Mouse (Mus musculus) forebrain, embryonic 12.5 days (tissue): ENCODE measurements around the gene Ece1. TPM values are rescaled to one million over a fixed set of nuclear protein-coding genes. Genes with fewer than 3 reads are reported as not detected.

Source experiments
- ATAC-seq: fragments of 200-750 bp; cut with Nextera tagmentation; 2 replicates; pipeline ENCODE4 v1.8.0; 2017; ENCODE audit warnings: moderate TSS enrichment; ENCODE audit not compliant: low FRiP score
- H3K27ac ChIP-seq: fragments of 300-500 bp; sonication (generic); 2 replicates; pipeline ENCODE4 v1.5.1; 2016; ENCODE audit warnings: mild to moderate bottlenecking
- H3K27me3 ChIP-seq: fragments of 300-500 bp; sonication (generic); 2 replicates; pipeline ENCODE4 v1.6.1; 2016; ENCODE audit warnings: mild to moderate bottlenecking
- H3K36me3 ChIP-seq: fragments of 300-500 bp; sonication (generic); replicated peaks from 2 replicates; pipeline ENCODE4 v1.6.1; 2016; ENCODE audit warnings: mild to moderate bottlenecking
- H3K4me1 ChIP-seq: fragments of 300-500 bp; sonication (generic); 2 replicates; pipeline ENCODE4 v1.6.1; 2016
- H3K4me2 ChIP-seq: fragments of 300-500 bp; sonication (generic); 2 replicates; pipeline ENCODE4 v1.6.1; 2016; ENCODE audit warnings: mild to moderate bottlenecking, moderate library complexity
- H3K4me3 ChIP-seq: fragments of 300-500 bp; sonication (generic); replicated peaks from 2 replicates; pipeline ENCODE4 v1.5.1; 2016; ENCODE audit warnings: mild to moderate bottlenecking
- H3K9ac ChIP-seq: fragments of 300-500 bp; sonication (generic); 2 replicates; pipeline ENCODE4 v1.6.1; 2016; ENCODE audit warnings: mild to moderate bottlenecking
- H3K9me3 ChIP-seq: fragments of 300-500 bp; sonication (generic); 2 replicates; pipeline ENCODE4 v1.6.1; 2016
- WGBS: fragments of 180-500 bp; shearing (Covaris S2); methylation state at CpG from one replicate; pipeline ENCODE4 v1.1.7; 2016; 5-methylcytosine and 5-hydroxymethylcytosine counted together
- polyA plus RNA-seq: library from polyadenylated mRNA; unstranded; fragments of >200 nt; fragmentation: Nextera tagmentation; extraction: Ambion mirVana; gene quantifications from 2 replicates; pipeline ENCODE4 v1.2.1, GENCODE M21; 2016

The Ece1 gene
- polyA plus RNA-seq, 1 experiment from 2014 or later, result 18.3 TPM

GRCm38 (mm10) chr4:137908915-137909314 is 46.9 kb downstream of the Ece1 start:
- Histone ChIP-seq H3K4me2 (no peak overlapping the region), H3K9me3 (no peaks in the 10 kb centered on the region), H3K36me3 (no peaks in the 10 kb centered on the region), H3K4me3 (no peak overlapping the region), H3K27me3 (peaks cover 25% of the 10 kb centered on the region), H3K9ac (no peak overlapping the region), H3K4me1 (peaks cover 18% of the 10 kb centered on the region), H3K27ac (no peak overlapping the region)
- no peak for ATAC-seq
- 88% methylated on average over 4 of the region's 4 CpGs for WGBS

- Histone ChIP-seq H3K4me3 (no peak overlapping the region), H3K4me2 (no peak overlapping the region), H3K27me3 (peaks cover 30% of the 10 kb centered on the region), H3K36me3 (no peaks in the 10 kb centered on the region), H3K4me1 (peaks cover 20% of the 10 kb centered on the region), H3K9ac (no peak overlapping the region), H3K9me3 (no peaks in the 10 kb centered on the region), H3K27ac (no peak overlapping the region)
- WGBS, result 69% methylated on average over 4 of the region's 4 CpGs
- ATAC-seq, result no peak
Measured at GRCm38 (mm10) chr4:137909471-137909870, 47.4 kb downstream of the Ece1 start.

GRCm38 (mm10) chr4:137910382-137911009 is 48.5 kb downstream of the Ece1 start:
- Histone ChIP-seq H3K36me3 (no peaks in the 10 kb centered on the region), H3K27ac (no peak overlapping the region), H3K4me3 (no peak overlapping the region), H3K9me3 (no peaks in the 10 kb centered on the region), H3K4me2 (no peak overlapping the region), H3K27me3 (peaks cover 40% of the 10 kb centered on the region), H3K9ac (no peak overlapping the region), H3K4me1 (peaks cover 15% of the 10 kb centered on the region)
- WGBS, result 94% methylated on average over 5 of the region's 5 CpGs
- no peak for ATAC-seq

- peaks cover 39% of the 10 kb centered on the region for H3K27me3 ChIP-seq
- H3K9ac ChIP-seq, result no peak overlapping the region
- WGBS, result 87% methylated on average over 8 of the region's 8 CpGs
- no peaks in the 10 kb centered on the region for H3K9me3 ChIP-seq
- H3K4me1 ChIP-seq, result peaks cover 15% of the 10 kb centered on the region
- no peaks in the 10 kb centered on the region for H3K36me3 ChIP-seq
- ATAC-seq, result no peak
- no peak overlapping the region for H3K27ac ChIP-seq
- no peak overlapping the region for H3K4me2 ChIP-seq
- H3K4me3 ChIP-seq, result no peak overlapping the region
Measured at GRCm38 (mm10) chr4:137911657-137912056, 49.6 kb downstream of the Ece1 start.

- Histone ChIP-seq H3K9ac (0 out of 2 replicates have a peak overlapping the region, but pooled peaks have one; percentile 40), H3K27me3 (peaks cover 39% of the 10 kb centered on the region), H3K4me1 (peaks cover 25% of the 10 kb centered on the region), H3K9me3 (no peaks in the 10 kb centered on the region), H3K4me2 (peak overlapping the region; percentile 98), H3K36me3 (no peaks in the 10 kb centered on the region), H3K4me3 (peak overlapping the region; percentile 45), H3K27ac (no peak overlapping the region)
- 64% methylated on average over 11 of the region's 13 CpGs for WGBS
- ATAC-seq, result no peak
Measured at GRCm38 (mm10) chr4:137912768-137913305, 50.8 kb downstream of the Ece1 start.

GRCm38 (mm10) chr4:137913321-137914057 is 51.5 kb downstream of the Ece1 start:
- Histone ChIP-seq H3K27ac (no peak overlapping the region), H3K4me3 (peak overlapping the region; percentile 45), H3K36me3 (no peaks in the 10 kb centered on the region), H3K4me1 (peaks cover 31% of the 10 kb centered on the region), H3K4me2 (peak overlapping the region; percentile 98), H3K27me3 (peaks cover 39% of the 10 kb centered on the region), H3K9ac (peak overlapping the region; percentile 40; the same call in 1 of the 2 replicates), H3K9me3 (no peaks in the 10 kb centered on the region)
- WGBS, result 1% methylated on average over 54 of the region's 54 CpGs
- peak; percentile 80 for ATAC-seq

GRCm38 (mm10) chr4:137917591-137917990 is 55.6 kb downstream of the Ece1 start:
- no peak overlapping the region for H3K4me3 ChIP-seq
- peak overlapping the region; percentile 19; the same call in 1 of the 2 replicates for H3K4me2 ChIP-seq
- H3K9me3 ChIP-seq, result no peaks in the 10 kb centered on the region
- H3K4me1 ChIP-seq, result peaks cover 56% of the 10 kb centered on the region
- no peak for ATAC-seq
- peaks cover 48% of the 10 kb centered on the region for H3K27me3 ChIP-seq
- no peaks in the 10 kb centered on the region; the same call in 1 of the 2 replicates for H3K36me3 ChIP-seq
- peak overlapping the region; percentile 46; the same call in 1 of the 2 replicates for H3K27ac ChIP-seq
- WGBS, result 46% methylated on average over 6 of the region's 6 CpGs
- H3K9ac ChIP-seq, result no peak overlapping the region

- H3K4me2 ChIP-seq, result no peak overlapping the region
- peaks cover 49% of the 10 kb centered on the region for H3K4me1 ChIP-seq
- no peaks in the 10 kb centered on the region for H3K9me3 ChIP-seq
- H3K27ac ChIP-seq, result peak overlapping the region; percentile 27; the same call in 1 of the 2 replicates
- no peaks in the 10 kb centered on the region; the same call in 1 of the 2 replicates for H3K36me3 ChIP-seq
- H3K9ac ChIP-seq, result no peak overlapping the region
- H3K27me3 ChIP-seq, result peaks cover 52% of the 10 kb centered on the region
- ATAC-seq, result no peak
- H3K4me3 ChIP-seq, result no peak overlapping the region
- WGBS, result 62% methylated on average over 9 of the region's 9 CpGs
Measured at GRCm38 (mm10) chr4:137918559-137918958, 56.5 kb downstream of the Ece1 start.

GRCm38 (mm10) chr4:137919116-137919515 is 57.1 kb downstream of the Ece1 start:
- no peaks in the 10 kb centered on the region; the same call in 1 of the 2 replicates for H3K36me3 ChIP-seq
- no peak for ATAC-seq
- H3K9ac ChIP-seq, result no peak overlapping the region
- H3K27me3 ChIP-seq, result peaks cover 51% of the 10 kb centered on the region
- H3K4me1 ChIP-seq, result peaks cover 43% of the 10 kb centered on the region
- H3K4me3 ChIP-seq, result no peak overlapping the region
- WGBS, result 57% methylated on average over 10 of the region's 10 CpGs
- peak overlapping the region; percentile 19; the same call in 1 of the 2 replicates for H3K27ac ChIP-seq
- no peaks in the 10 kb centered on the region for H3K9me3 ChIP-seq
- H3K4me2 ChIP-seq, result no peak overlapping the region

GRCm38 (mm10) chr4:137920005-137920404 is 58.0 kb downstream of the Ece1 start:
- ATAC-seq, result no peak
- no peak overlapping the region for H3K4me3 ChIP-seq
- peaks cover 41% of the 10 kb centered on the region for H3K4me1 ChIP-seq
- H3K4me2 ChIP-seq, result no peak overlapping the region
- H3K9ac ChIP-seq, result no peak overlapping the region
- H3K27me3 ChIP-seq, result peaks cover 47% of the 10 kb centered on the region
- WGBS, result 29% methylated on average over 7 of the region's 7 CpGs
- no peaks in the 10 kb centered on the region for H3K9me3 ChIP-seq
- peak overlapping the region; percentile 73 for H3K27ac ChIP-seq
- no peaks in the 10 kb centered on the region; the same call in 1 of the 2 replicates for H3K36me3 ChIP-seq

- Histone ChIP-seq H3K27ac (peak overlapping the region; percentile 73), H3K36me3 (no peaks in the 10 kb centered on the region; the same call in 1 of the 2 replicates), H3K4me3 (no peak overlapping the region), H3K9me3 (no peaks in the 10 kb centered on the region), H3K4me2 (no peak overlapping the region), H3K9ac (no peak overlapping the region), H3K4me1 (peaks cover 41% of the 10 kb centered on the region), H3K27me3 (peaks cover 42% of the 10 kb centered on the region)
- 9% methylated on average over 10 of the region's 10 CpGs for WGBS
- no peak for ATAC-seq
Measured at GRCm38 (mm10) chr4:137920500-137920961, 58.5 kb downstream of the Ece1 start.

- 91% methylated on average over 11 of the region's 11 CpGs for WGBS
- ATAC-seq, result no peak
Measured at GRCm38 (mm10) chr4:137921510-137921909, 59.5 kb downstream of the Ece1 start.

More at GRCm38 (mm10) chr4:137921510-137921909, 59.5 kb downstream of the Ece1 start:
- Histone ChIP-seq H3K4me2 (no peak overlapping the region), H3K9me3 (no peaks in the 10 kb centered on the region), H3K9ac (no peak overlapping the region), H3K27ac (no peak overlapping the region), H3K27me3 (peaks cover 47% of the 10 kb centered on the region), H3K36me3 (no peaks in the 10 kb centered on the region; the same call in 1 of the 2 replicates), H3K4me3 (no peak overlapping the region), H3K4me1 (peaks cover 41% of the 10 kb centered on the region)
